Mouse (Mus musculus): ENCODE results near the gene Abcg1.

GRCm38 (mm10) chr17:31142116-31142515, 84.6 kb downstream of the Abcg1 start:
- no peak for TF ChIP-seq CTCF (IDR thresholded peaks at IDR 0.05; ENCODE audit: low read depth, low read length)
- TF ChIP-seq POLR2A (IDR thresholded peaks at IDR 0.05; ENCODE audit: extremely low read depth, insufficient read depth, low read length) = no peak
